Mouse (Mus musculus) intestine, embryonic 15.5 days (tissue): ENCODE data around the gene Ikzf2. TPM values are rescaled to one million over a fixed set of nuclear protein-coding genes. Genes with fewer than 3 reads are reported as not detected.

Source experiments
- ATAC-seq: fragments of 200-750 bp; cut with Nextera tagmentation; 2 replicates; pipeline ENCODE4 v1.8.0; 2017; ENCODE audit warnings: moderate TSS enrichment, moderate library complexity
- H3K27ac ChIP-seq: fragments of 300-500 bp; sonication (generic); 2 replicates; pipeline ENCODE4 v1.5.1; 2015; ENCODE audit warnings: mild to moderate bottlenecking, inconsistent platforms
- H3K27me3 ChIP-seq: fragments of 300-500 bp; sonication (generic); replicated peaks from 2 replicates; pipeline ENCODE4 v1.6.1; 2015; ENCODE audit warnings: inconsistent platforms
- H3K36me3 ChIP-seq: fragments of 300-500 bp; sonication (generic); 2 replicates; pipeline ENCODE4 v1.6.1; 2015; ENCODE audit warnings: inconsistent platforms
- H3K4me1 ChIP-seq: fragments of 300-500 bp; sonication (generic); replicated peaks from 2 replicates; pipeline ENCODE4 v1.6.1; 2015; ENCODE audit warnings: inconsistent platforms
- H3K4me2 ChIP-seq: fragments of 300-500 bp; sonication (generic); replicated peaks from 2 replicates; pipeline ENCODE4 v1.6.1; 2015; ENCODE audit warnings: mild to moderate bottlenecking, inconsistent platforms
- H3K4me3 ChIP-seq: fragments of 300-500 bp; sonication (generic); replicated peaks from 2 replicates; pipeline ENCODE4 v1.5.1; 2015; ENCODE audit warnings: inconsistent platforms
- H3K9ac ChIP-seq: fragments of 300-500 bp; sonication (generic); 2 replicates; pipeline ENCODE4 v1.6.1; 2015; ENCODE audit warnings: inconsistent platforms
- H3K9me3 ChIP-seq: fragments of 300-500 bp; sonication (generic); 2 replicates; pipeline ENCODE4 v1.6.1; 2016; ENCODE audit warnings: inconsistent platforms
- WGBS: fragments of 180-500 bp; shearing (Covaris S2); methylation state at CpG from one replicate; pipeline ENCODE4 v1.1.7; 2015; 5-methylcytosine and 5-hydroxymethylcytosine counted together
- polyA plus RNA-seq: library from polyadenylated mRNA; unstranded; fragments of >200 nt; fragmentation: Nextera tagmentation; extraction: Ambion mirVana; gene quantifications from 2 replicates; pipeline ENCODE4 v1.2.1, GENCODE M21; 2015

Gene Ikzf2
- polyA plus RNA-seq, 1 experiment from 2014 or later: 2.2 TPM

DNA sequence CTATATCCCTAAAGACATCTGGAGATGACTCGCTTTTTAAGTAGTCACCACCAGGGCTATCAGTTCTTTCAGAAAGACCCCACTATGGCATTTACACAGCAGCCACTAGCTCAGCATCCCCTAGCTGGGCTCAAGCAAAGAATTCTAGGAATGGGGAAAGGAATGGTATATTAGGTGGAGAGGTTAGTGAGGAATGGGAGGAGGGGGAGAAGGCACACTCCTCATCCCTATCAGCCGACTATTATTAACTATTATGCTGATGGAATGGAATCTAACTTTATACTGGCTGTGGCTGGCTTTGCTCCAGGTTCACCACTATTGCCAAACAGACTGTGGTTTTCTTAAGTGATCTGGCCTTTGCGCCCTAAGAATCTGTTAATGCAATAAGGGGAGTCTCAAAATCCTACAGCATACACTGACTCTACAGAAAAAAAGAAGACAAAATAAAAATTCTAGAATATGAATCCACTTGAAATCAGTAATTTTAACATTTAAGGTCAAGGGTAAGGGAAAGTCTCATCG, 75.8 kb downstream of the Ikzf2 start:
- no peak for ATAC-seq
- Histone ChIP-seq H3K4me2 (no peak overlapping the region), H3K4me1 (peaks cover 3% of the 10 kb centered on the region; the same call in 1 of the 2 replicates), H3K4me3 (no peak overlapping the region), H3K27me3 (no peaks in the 10 kb centered on the region), H3K27ac (no peak overlapping the region), H3K9me3 (no peaks in the 10 kb centered on the region), H3K9ac (no peak overlapping the region), H3K36me3 (no peaks in the 10 kb centered on the region)
- WGBS: 59% methylated on average over 4 of the region's 4 CpGs

DNA sequence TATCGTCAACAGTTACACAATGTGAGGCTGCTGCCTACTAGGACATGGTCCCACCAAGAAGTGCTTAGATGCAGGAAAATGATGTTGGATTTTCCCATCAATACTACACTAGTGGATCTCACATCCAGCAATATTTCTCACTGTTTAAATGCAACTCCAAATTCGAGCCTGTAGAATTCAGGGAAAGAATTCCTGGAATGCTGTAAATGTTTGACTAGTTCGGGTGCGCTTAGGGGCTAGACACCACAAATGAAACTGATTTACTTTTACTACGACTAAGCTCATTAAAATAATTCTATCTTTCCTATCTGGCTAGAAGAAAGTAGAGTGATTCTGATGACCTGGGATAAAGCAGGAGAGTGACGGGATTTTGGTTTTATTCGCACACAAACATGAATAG, 76.3 kb downstream of the Ikzf2 start:
- no peaks in the 10 kb centered on the region for H3K27me3 ChIP-seq
- ATAC-seq: no peak
- no peak overlapping the region for H3K4me2 ChIP-seq
- whole genome bisulfite sequencing: 27% methylated on average over 7 of the region's 7 CpGs
- H3K4me3 ChIP-seq: no peak overlapping the region
- H3K27ac ChIP-seq: no peak overlapping the region
- H3K9ac ChIP-seq: no peak overlapping the region
- H3K9me3 ChIP-seq: no peaks in the 10 kb centered on the region
- H3K4me1 ChIP-seq: peaks cover 3% of the 10 kb centered on the region; the same call in 1 of the 2 replicates
- H3K36me3 ChIP-seq: no peaks in the 10 kb centered on the region

- Histone ChIP-seq H3K4me3 (no peak overlapping the region), H3K9ac (no peak overlapping the region), H3K9me3 (no peaks in the 10 kb centered on the region), H3K27me3 (no peaks in the 10 kb centered on the region), H3K36me3 (no peaks in the 10 kb centered on the region), H3K27ac (no peak overlapping the region), H3K4me1 (peaks cover 3% of the 10 kb centered on the region; the same call in 1 of the 2 replicates), H3K4me2 (no peak overlapping the region)
- WGBS: 75% methylated on average over 5 of the region's 5 CpGs
- ATAC-seq: no peak
These were observed 78.2 kb downstream of the Ikzf2 start for GRCm38 (mm10) chr1:69608846-69609245.

DNA sequence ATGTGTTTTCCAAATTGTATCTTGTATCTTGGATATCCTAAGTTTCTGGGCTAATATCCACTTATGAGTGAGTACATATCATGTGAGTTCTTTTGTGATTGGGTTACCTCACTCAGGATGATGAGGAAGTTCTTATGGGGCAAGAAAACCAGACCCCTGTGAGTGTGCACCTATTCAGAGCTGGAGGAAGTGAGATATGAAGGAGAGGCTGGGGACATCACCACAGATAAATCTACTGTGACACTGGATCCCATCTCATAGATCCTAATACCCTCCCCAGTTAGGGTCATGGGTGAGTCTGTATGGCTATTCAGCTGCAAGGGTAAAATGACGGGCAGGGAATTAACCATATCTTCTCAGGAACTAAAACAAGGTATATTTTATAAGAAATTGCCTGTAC, 80.2 kb downstream of the Ikzf2 start:
- Histone ChIP-seq H3K4me2 (no peak overlapping the region), H3K27me3 (no peaks in the 10 kb centered on the region), H3K36me3 (no peaks in the 10 kb centered on the region), H3K4me1 (peaks cover 3% of the 10 kb centered on the region; the same call in 1 of the 2 replicates), H3K9ac (no peak overlapping the region), H3K9me3 (no peaks in the 10 kb centered on the region), H3K4me3 (no peak overlapping the region), H3K27ac (no peak overlapping the region)
- no peak for ATAC-seq
- WGBS: 80% methylated on average over 1 of the region's 1 CpGs

DNA sequence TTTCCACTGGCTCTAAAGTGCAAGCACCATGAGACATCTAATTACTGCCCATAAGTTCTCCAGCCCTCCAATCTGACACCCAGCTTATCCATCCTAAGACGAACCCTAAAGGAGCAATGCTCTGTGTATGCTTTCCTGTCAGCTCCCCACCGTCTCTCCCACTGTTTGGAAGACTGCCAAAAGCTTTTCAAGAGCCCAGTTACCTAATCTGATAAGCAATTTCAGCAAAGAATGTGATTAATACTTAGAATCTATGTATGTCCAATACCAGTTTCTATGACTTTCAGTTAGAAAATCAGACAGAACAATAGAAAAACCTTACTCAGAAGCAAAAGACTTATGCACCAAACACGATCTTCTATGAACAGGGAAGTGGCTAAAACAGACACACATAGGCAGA, 82.8 kb downstream of the Ikzf2 start:
- H3K4me1 ChIP-seq: no peaks in the 10 kb centered on the region
- H3K9me3 ChIP-seq: no peaks in the 10 kb centered on the region
- WGBS: 28% methylated on average over 3 of the region's 3 CpGs
- no peak overlapping the region for H3K4me2 ChIP-seq
- no peaks in the 10 kb centered on the region for H3K27me3 ChIP-seq
- H3K4me3 ChIP-seq: no peak overlapping the region
- H3K27ac ChIP-seq: no peak overlapping the region
- ATAC-seq: no peak
- H3K36me3 ChIP-seq: no peaks in the 10 kb centered on the region
- no peak overlapping the region for H3K9ac ChIP-seq

GRCm38 (mm10) chr1:69600954-69601353, 86.1 kb downstream of the Ikzf2 start:
- H3K4me2 ChIP-seq: no peak overlapping the region
- no peaks in the 10 kb centered on the region for H3K36me3 ChIP-seq
- no peaks in the 10 kb centered on the region for H3K4me1 ChIP-seq
- no peak overlapping the region for H3K9ac ChIP-seq
- no peak overlapping the region for H3K4me3 ChIP-seq
- no peak overlapping the region for H3K27ac ChIP-seq
- 46% methylated on average over 1 of the region's 1 CpGs for WGBS
- ATAC-seq: no peak
- no peaks in the 10 kb centered on the region for H3K9me3 ChIP-seq
- H3K27me3 ChIP-seq: no peaks in the 10 kb centered on the region

DNA sequence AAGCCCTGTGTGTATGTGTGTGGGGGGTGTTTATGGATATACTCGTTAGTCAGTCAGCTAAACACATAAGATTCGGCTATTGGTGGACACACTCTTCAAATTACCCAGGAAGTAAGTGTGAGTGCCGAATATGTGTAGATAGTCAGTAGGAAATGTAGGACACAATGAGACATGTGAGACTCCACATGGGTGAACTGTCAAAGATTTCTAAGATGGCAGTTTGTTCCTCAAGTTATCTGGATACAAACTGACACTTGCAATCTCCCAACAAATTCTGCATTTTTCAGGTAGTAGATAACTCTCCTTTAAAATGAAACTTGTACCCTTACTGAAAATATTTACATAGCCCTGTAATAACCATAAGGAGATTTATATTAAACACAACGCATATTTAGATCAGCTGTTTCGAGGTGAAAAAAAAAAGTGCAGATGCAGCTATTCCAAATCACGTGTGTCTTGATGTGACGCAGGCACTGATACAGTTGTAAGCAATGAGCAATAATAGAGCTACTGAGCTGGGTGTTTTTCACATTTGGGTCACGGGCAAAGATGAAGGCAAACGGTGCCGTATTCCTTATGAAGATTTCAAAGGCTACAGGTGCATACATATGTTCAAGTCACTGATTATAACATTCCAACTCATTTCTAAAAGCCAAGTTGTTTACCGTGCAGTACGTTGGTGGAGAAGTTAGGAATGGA, 87.8 kb downstream of the Ikzf2 start:
- no peaks in the 10 kb centered on the region for H3K4me1 ChIP-seq
- no peaks in the 10 kb centered on the region for H3K9me3 ChIP-seq
- no peaks in the 10 kb centered on the region for H3K27me3 ChIP-seq
- no peak overlapping the region for H3K27ac ChIP-seq
- ATAC-seq: no peak
- H3K9ac ChIP-seq: no peak overlapping the region
- no peak overlapping the region for H3K4me3 ChIP-seq
- WGBS: 80% methylated on average over 12 of the region's 12 CpGs
- no peaks in the 10 kb centered on the region for H3K36me3 ChIP-seq
- H3K4me2 ChIP-seq: no peak overlapping the region

GRCm38 (mm10) chr1:69591889-69592288, 95.2 kb downstream of the Ikzf2 start:
- Histone ChIP-seq H3K4me3 (no peak overlapping the region), H3K4me1 (peaks cover 4% of the 10 kb centered on the region; the same call in 1 of the 2 replicates), H3K27me3 (no peaks in the 10 kb centered on the region), H3K4me2 (peak overlapping the region; percentile 27; the same call in 1 of the 2 replicates), H3K9me3 (no peaks in the 10 kb centered on the region), H3K36me3 (no peaks in the 10 kb centered on the region), H3K27ac (no peak overlapping the region), H3K9ac (no peak overlapping the region)
- 45% methylated on average over 6 of the region's 6 CpGs for WGBS
- no peak for ATAC-seq

DNA sequence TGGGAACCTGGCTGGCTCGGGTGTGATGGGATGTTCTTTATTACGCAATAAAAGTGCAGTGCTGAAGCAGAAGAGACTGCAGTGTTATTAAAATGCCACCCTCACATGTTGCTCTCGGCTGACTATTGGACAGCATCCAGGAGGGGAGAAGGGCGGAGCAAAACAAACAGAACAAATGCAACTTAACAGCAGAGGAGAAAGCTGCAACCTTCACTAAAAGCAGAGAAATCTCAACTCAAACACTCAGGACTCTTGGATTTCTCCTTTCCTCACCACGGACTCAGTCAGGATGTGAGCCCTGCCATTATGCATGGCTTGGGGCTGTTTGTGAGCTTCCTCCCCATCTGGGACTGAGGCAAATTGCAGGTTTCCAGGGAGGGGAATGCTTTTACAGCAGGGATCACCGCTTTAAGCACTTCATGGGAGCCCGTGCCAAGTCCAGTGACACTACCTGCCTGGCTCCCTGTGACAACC, 95.7 kb downstream of the Ikzf2 start:
- Histone ChIP-seq H3K27ac (no peak overlapping the region), H3K4me1 (peaks cover 4% of the 10 kb centered on the region; the same call in 1 of the 2 replicates), H3K4me3 (no peak overlapping the region), H3K9ac (no peak overlapping the region), H3K36me3 (no peaks in the 10 kb centered on the region), H3K27me3 (no peaks in the 10 kb centered on the region), H3K4me2 (peak overlapping the region; percentile 27), H3K9me3 (no peaks in the 10 kb centered on the region)
- 32% methylated on average over 7 of the region's 7 CpGs for WGBS
- peak; percentile 39; the same call in 1 of the 2 replicates for ATAC-seq

DNA sequence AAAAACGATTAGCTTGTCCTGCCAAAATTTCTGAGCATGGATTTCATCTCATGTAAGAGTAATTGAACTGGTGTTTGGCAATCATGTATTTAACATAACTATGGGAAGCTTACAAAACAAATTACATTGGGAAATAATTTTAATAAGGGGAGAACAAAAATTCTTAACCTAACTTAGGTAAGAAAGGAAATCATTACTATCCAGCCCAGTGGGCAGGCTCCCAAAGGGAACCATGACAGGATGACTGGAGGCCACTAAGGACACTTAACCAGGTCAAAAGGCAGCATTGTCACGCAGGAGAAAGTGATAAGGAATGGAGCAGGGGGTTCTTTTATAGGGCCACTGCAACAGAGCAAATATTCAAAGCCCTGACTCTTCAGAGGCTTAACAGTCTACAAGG, 101.5 kb downstream of the Ikzf2 start:
- no peaks in the 10 kb centered on the region for H3K36me3 ChIP-seq
- WGBS: 55% methylated on average over 2 of the region's 2 CpGs
- no peaks in the 10 kb centered on the region for H3K27me3 ChIP-seq
- H3K4me3 ChIP-seq: no peak overlapping the region
- no peak overlapping the region for H3K9ac ChIP-seq
- H3K9me3 ChIP-seq: no peaks in the 10 kb centered on the region
- H3K27ac ChIP-seq: no peak overlapping the region
- no peaks in the 10 kb centered on the region for H3K4me1 ChIP-seq
- no peak overlapping the region for H3K4me2 ChIP-seq
- no peak for ATAC-seq

DNA sequence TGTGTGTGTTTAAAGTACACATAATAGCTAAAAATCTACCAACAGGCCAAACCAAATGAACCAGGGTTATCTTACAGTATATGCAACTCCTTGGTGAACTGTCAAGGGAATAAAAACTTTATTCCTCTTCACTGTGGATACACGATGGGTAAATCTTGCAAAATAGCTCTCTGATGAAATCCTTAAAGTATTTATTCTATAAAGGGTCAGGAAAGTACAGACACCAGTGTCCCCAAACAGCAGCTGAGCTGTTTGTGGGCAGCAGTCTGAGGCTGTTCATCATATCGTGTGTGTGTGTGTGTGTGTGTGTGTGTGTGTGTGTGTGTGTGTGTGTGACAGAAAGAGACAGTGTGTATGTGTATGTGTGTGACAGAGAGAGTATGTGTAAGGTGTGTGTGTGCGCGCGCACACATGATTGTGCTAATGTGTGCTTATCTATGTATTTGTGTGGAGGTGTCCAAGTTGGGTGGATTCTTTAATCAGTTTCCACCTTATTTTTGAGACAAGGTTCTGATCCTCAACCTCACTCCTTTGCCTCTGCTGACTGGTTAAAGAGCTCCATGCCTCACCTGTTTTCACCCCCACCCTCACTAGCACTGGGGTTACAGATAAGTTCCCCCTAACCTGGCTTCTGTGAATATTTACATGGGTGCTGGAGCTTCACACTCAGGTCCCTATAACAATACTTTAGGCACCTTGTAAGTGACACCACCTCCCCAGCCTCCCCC, 102.9 kb downstream of the Ikzf2 start:
- 91% methylated on average over 5 of the region's 5 CpGs for WGBS
- ATAC-seq: no peak

GRCm38 (mm10) chr1:69578917-69579316, 108.1 kb downstream of the Ikzf2 start:
- Histone ChIP-seq H3K9ac (no peak overlapping the region), H3K4me1 (no peaks in the 10 kb centered on the region), H3K27ac (no peak overlapping the region), H3K27me3 (no peaks in the 10 kb centered on the region), H3K36me3 (no peaks in the 10 kb centered on the region), H3K4me3 (no peak overlapping the region), H3K9me3 (no peaks in the 10 kb centered on the region), H3K4me2 (no peak overlapping the region)
- no peak for ATAC-seq
- 91% methylated on average over 4 of the region's 4 CpGs for WGBS

More for the DNA sequence above, 102.9 kb downstream of the Ikzf2 start:
- Histone ChIP-seq H3K4me2 (no peak overlapping the region), H3K27me3 (no peaks in the 10 kb centered on the region), H3K9ac (no peak overlapping the region), H3K4me3 (no peak overlapping the region), H3K9me3 (no peaks in the 10 kb centered on the region), H3K36me3 (no peaks in the 10 kb centered on the region), H3K4me1 (no peaks in the 10 kb centered on the region), H3K27ac (no peak overlapping the region)
